Mouse (Mus musculus) adrenal gland, postnatal 4 days (tissue): ENCODE measurements around the gene Cep152. TPM values are rescaled to one million over a fixed set of nuclear protein-coding genes. Genes with fewer than 3 reads are reported as not detected.

Experiments used
- DNase-seq, 2 experiments: peaks; one replicate each; pipeline ENCODE4 v3.0.0; 2021 to 2022; ENCODE audit warnings: low spot score in 2 of 2, mixed read lengths in 2 of 2
- total RNA-seq, 2 experiments: library from RNA; stranded (reverse); gene quantifications; 2 replicates each; pipeline ENCODE4 v1.2.3; 2021

Gene Cep152
- total RNA-seq, 2 experiments from 2014 or later: 6.9 to 7.6 TPM

GRCm38 (mm10) chr2:125626536-125626935 lies 1.6 kb upstream of the Cep152 start:
- DNase-seq: no peak

DNA sequence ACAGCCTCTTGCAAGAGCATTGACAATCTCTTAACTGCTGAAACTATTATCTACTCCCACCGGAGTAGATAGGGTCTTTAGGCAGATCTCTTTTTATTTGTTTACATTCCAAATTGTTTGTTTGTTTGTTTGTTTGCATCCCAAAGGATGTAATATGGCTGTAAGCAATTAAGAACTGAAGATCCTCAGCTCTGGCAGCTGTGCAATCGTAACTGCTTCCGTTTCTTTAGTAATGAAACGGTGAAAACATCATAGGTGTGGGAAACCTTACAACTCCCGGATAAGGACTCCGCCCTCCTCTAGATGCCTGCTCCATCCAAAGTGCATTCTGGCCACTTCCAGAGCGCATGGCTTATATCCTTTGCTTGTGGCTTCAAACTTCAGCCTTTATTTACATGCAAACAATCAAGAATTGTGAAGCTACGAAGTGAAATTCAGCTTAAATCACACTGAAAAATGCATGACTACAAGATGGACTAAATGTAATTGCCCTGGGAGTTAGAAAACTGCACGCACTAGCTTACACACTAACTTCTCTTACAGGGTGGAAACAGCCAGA lies 707 bp downstream of the Cep152 start:
- DNase-seq: no peak

DNA sequence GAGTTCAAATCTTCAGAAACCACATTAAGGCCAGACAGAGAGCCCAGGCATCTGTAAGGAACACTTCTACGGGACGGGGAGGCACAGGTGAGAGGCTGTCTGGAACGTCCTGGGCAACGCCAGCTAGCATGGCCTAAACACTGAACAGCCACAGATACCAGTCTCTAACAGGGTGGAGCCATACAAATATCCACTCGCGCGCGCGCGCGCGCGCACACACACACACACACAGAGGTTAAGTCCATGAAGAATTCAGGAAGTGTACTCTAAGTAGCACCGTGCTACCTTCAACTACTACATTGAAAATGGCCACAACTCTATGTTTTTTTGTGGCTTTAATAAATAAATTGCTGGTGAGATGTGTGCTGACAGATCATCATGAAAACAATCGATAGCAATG lies 1.7 kb downstream of the Cep152 start:
- DNase-seq: no peak

DNA sequence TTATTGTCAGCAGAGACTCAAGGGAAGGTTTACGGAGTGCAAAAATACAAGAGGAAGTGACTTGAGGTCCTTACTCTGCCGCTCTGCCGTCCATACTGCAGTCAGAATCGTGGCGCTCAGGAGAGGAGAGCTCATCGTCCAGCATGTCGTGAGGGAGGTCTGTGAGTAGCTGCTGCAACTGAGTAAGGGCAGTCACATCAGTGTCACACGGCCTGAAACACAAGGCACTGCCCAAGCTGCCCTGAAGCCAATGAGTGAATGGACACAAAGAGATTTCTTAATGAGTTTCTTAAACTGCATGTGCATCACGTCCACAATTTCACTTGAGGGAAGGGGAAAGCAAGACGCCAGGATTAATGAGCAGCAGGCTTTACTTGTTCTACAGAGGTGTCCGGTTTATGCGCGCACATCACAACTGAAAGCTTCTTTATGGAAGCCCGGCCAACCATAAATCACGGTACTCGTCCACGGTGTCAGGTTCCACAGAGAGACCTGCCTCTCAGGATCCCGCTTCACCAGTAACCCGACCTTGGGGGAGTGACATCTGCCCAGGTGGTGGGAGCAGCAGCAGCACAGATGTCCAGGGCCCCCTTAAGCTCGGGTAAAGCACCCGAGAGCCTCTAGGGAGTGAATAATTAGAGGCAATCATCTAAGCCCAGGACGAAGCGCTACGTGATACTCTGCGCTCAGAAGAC lies 4.6 kb downstream of the Cep152 start:
- DNase-seq: no peak

DNA sequence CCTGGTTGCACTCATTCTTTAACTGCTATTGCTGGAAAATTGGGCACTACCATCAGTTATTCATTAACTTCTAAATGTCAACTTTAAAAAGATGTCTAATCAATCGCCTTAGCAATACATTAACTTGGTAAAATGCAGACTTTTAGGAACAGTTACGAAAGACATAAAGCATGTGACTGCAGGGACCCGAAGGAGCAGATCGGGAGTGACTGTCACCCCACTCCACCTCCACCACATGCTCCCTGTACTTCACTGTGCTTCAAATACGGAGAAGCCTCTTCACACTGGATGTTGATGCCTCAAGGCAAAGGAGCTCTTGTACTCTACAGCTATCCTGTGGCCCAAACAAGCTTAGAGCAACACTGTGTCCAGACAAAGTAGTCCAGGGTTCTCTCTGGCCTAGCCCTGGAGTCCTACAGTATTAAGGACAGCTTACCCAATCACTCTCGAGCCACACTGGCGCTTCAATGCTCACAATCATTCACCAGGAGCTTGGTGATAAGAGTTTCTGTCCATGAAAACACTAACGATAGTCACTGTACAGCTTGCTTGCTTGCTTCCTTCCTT lies 9.0 kb downstream of the Cep152 start:
- DNase-seq: no peak

DNA sequence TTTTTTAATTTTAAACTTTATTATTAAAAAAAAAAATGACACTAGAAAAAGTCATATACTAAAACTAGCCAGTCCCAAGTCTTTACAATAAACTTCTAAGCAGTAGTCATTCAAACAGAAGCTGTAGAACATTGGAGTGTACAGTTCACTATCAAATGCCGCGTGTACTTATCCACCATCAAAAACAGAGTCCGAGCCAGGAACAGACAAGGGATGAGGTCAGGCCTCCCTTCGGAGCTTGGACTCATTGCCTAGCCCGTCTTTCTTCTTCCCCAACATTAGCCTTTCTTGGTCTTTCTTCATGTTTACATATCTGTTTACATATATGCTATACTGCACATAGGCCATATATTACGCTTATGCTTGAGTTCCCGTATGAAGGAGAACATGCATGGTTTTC lies 9.5 kb downstream of the Cep152 start:
- DNase-seq: no peak

DNA sequence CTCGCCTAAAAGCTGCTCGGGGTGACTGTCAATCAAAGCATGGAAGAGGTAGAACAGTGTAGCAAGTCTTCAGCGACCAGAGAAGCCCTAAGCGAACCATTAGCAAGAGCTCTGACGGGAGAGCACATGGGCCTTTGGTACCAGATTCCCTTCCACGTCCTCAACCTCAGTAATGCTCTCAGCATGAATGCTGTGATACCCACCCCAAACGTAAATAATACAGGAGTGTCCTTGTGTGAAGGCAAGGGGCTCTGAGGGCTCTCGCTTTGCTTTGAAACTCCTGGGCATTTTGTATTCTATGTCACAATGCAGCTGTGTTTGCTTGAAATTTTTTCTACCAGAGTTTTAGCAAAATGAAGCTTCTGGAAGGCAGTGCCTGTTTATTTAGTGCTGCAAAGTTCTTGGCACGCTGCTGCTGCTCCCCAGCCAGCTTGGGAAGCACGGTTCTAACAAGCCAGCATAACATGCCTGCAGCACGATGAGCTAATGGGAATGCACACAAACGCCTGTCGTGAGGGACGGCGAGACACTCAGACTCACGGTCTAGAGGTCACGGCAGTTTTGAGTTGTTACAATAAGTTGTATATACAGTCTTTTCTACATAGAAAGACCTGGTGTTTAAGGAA lies 18.6 kb downstream of the Cep152 start:
- no peak for DNase-seq

- DNase-seq: no peak
Measured at GRCm38 (mm10) chr2:125604646-125605045, 20.3 kb downstream of the Cep152 start.

DNA sequence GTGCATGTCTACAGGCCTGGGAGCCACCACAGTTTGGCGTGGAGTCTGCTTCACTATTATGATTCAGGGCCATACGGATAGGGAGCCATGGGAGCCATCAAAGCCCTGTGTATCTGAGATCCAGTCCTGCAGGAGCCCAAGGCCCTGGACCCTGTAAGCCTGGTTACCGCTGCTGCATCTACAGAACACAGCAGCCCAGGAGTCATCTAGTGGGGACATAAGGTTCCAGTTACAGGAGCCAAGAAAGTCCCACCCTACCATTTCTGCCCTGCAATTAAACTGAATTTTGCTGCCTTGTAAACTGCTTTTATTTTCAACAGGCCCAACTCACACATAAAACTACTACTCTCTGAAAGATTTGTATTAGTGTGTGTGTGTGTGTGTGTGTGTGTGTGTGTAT lies 21.9 kb downstream of the Cep152 start:
- DNase-seq: no peak

DNA sequence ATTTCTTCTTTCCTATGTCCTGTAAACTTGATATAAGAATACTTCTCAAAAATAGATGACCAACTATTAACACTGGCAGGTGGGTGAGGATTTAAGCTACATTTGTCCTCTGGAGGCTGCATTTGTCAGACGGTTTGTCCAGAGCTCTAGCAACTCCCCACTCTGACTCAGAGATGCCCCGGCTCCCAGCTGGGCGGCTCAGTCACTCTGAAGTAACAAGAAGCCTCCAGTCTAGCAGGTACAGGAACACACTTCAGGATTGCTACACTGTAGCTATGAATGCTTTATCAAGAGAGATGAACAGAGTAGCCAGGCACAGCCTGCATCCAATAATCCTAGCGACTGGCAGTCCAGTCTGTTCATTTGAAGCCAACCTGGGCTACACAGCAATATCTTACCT lies 26.0 kb downstream of the Cep152 start:
- no peak for DNase-seq

- DNase-seq: no peak
Measured at GRCm38 (mm10) chr2:125598251-125598650, 26.7 kb downstream of the Cep152 start.

DNA sequence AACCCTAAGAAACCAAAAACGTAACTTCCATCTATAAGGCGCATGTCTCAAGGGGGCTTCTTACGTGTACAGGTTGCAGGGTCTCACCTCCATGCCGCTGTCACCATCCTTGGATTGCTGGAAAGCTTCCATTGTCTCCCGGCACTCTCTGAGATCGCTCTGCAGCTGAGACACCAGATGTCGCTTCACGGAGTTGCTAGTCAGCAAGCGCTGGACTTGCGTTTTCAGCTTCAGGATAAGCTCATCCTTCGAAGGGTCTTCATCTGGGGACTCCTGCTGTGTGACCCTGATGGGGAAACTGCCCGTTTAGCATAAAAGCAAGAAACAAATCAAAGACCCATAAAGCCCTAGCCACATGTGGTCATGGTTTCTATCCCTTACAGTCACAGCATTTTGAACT lies 30.1 kb downstream of the Cep152 start:
- no peak for DNase-seq

DNA sequence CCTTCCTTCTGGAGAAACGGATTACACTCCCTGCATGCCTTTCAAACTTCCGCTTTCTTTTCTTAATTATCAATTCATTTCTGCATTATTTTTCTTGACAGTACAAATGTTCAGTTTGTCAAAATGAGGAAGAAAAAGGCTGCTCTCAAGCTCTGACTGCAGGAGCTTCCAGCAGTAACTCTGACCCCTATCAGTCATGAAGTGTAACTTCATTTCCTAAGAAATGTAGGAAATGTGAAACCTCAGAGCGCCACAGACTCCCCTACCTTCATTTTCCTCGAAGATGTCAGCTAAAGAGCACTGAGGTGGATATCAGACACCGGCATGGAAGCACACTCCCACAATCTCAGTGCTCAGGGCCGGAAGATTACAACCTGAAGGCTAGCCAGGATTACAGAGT lies 30.8 kb downstream of the Cep152 start:
- no peak for DNase-seq

- no peak for DNase-seq
Measured at GRCm38 (mm10) chr2:125591895-125592294, 33.0 kb downstream of the Cep152 start.

- DNase-seq: no peak
Measured at GRCm38 (mm10) chr2:125589287-125589686, 35.6 kb downstream of the Cep152 start.

GRCm38 (mm10) chr2:125581081-125581480 lies 43.8 kb downstream of the Cep152 start:
- no peak for DNase-seq

- DNase-seq: no peak
Measured at GRCm38 (mm10) chr2:125577670-125578069, 47.2 kb downstream of the Cep152 start.

- no peak for DNase-seq
Measured at GRCm38 (mm10) chr2:125576498-125576897, 48.4 kb downstream of the Cep152 start.

GRCm38 (mm10) chr2:125575766-125576165 lies 49.1 kb downstream of the Cep152 start:
- no peak for DNase-seq

- DNase-seq: no peak
Measured at GRCm38 (mm10) chr2:125563884-125564283, 61.0 kb downstream of the Cep152 start.

GRCm38 (mm10) chr2:125562407-125562806 lies 62.5 kb downstream of the Cep152 start:
- no peak for DNase-seq

- DNase-seq: no peak
Measured at GRCm38 (mm10) chr2:125560037-125560436, 64.9 kb downstream of the Cep152 start.
